Mouse (Mus musculus) neural tube, embryonic 10.5 days (tissue): ENCODE measurements around the gene Snrnp25.

Experiments
- DNase-seq: peaks from one replicate; pipeline ENCODE4 v3.0.0-alpha.2; 2017; ENCODE audit warnings: low spot score; ENCODE audit errors: extremely low spot score

Gene Snrnp25

GRCm38 (mm10) chr11:32243205-32243955 lies 38.2 kb downstream of the Snrnp25 start:
- DNase-seq: no peak

GRCm38 (mm10) chr11:32244064-32244463 lies 38.8 kb downstream of the Snrnp25 start:
- no peak for DNase-seq

- no peak for DNase-seq
Measured at GRCm38 (mm10) chr11:32244617-32245016, 39.4 kb downstream of the Snrnp25 start.

DNA sequence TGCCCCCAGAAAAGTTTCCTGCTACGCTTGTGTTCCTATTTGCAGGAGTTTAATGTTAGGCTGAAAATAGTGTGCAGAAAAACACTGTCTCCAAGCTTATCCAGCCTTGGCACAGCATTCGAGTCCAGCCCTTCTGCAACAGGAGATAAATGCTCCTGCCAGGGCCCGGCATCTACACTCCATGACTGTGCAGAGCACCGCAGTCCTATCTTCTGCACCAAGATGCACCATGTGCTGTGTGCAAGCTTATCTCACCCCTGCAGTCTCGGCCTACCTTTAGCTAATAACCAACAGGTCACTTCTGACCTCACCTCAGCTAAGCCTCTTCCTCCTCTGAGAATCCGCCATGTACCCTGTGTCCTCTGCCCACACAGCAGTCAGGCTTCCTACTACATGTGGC lies 40.4 kb downstream of the Snrnp25 start:
- no peak for DNase-seq

GRCm38 (mm10) chr11:32247068-32247467 lies 41.9 kb downstream of the Snrnp25 start:
- DNase-seq: no peak

GRCm38 (mm10) chr11:32248350-32248749 lies 43.1 kb downstream of the Snrnp25 start:
- no peak for DNase-seq

GRCm38 (mm10) chr11:32250880-32251763 lies 45.9 kb downstream of the Snrnp25 start:
- DNase-seq: no peak

DNA sequence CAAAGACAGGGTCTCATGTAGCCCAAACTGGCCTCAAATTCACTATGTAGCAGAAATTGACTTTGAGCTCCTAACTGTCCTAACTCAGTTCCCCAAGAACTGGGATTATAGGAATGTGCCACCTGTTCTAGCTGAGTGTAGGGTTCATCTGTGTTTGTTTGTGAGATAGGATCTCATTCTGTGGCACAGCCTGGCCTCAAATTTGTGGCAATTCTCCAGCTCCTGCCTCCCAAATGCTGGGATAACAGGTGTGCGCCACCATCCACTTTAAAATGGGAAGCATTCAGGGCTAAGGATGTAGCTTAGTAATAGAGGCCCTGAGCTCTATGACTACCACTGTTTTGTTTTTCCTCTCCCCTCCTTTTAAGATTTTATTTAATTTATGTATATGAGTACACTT lies 47.9 kb downstream of the Snrnp25 start:
- DNase-seq: no peak

- DNase-seq: no peak
Measured at GRCm38 (mm10) chr11:32256146-32256545, 50.9 kb downstream of the Snrnp25 start.

DNA sequence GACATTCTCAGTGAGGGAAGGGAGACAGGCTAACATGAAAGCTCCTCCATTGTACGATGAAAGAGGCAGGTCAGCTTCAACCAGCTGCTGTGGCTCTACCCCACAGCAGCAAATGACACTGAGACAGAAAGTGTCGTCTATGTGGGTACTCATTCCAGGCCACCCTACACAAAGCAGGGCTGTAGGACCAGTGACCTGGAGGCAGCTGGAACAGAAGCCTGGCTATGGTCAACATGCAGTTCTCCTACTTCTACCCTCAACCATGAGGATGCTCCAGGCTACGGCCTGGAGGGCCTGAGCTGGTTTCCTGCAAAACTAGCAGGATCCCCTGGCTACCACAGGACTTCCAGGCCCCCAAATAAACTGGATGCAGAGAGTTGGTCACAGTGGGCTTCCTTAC lies 51.4 kb downstream of the Snrnp25 start:
- no peak for DNase-seq
